Mouse (Mus musculus): ENCODE results near the gene Defb3.

DNA sequence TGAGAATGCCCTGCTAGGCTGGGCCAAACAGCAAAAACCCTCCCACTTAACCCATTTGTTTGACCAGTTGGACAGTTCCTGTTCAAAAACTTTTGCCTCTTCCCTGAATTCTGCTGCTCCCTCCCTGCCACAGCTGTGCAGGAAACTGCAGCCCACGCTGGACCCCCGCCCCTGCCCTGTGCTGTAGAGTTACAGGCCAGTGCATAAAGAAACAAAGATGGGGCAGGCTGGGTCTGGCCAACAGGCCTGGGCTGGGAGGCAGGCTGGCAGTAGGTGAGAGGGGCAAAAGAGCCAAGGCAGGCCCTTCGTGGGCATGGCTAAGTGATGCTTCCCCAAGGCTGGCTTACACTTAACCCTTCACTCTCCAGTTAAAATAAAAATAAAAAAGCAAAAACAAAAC, 33.5 kb upstream of the Defb3 start:
- TF ChIP-seq GATA1 (IDR thresholded peaks at IDR 0.05; ENCODE audit: low read length) (no peak), TAL1 (IDR thresholded peaks at IDR 0.05; ENCODE audit: low read length) (no peak)

Data from erythroblast, embryonic 14.5 days (primary cell).